ENCODE assay signal across 16 mouse cellular contexts in the genomic region with DNA sequence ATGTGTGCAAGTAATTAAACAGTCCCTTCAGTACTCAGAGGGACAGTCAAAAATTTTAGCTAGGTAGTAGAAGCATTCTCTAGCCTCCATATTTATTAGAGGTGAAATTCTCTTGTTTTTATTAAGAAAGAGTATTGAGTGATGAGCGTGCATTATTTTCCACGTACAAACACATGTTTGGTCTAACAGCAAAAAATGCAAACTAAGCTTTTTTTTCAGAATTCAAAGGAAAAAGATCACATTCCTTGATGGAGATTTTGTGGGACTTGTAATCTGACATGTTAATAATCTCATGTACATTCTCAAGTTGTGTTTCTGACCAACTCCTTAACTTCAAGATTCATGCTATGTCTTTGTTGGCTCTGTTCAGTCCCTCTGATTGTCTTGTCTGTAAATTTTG.
"Had no signal": no experiment of that assay in that cellular context is flagged by ENCODE, and none has a peak within 500 bp of the region (broad histone marks: within the 10 kb centered on the region; RNA-seq: fewer than 3 reads in every experiment).

No protein-coding gene starts in this region.

- H3K4me2 ChIP-seq: neural tube, embryonic 13.5 days; neural tube, embryonic 15.5 days; stomach, embryonic 15.5 days had no signal

- H3K27me3 ChIP-seq: neural tube, embryonic 13.5 days; neural tube, embryonic 15.5 days; stomach, embryonic 15.5 days had no signal

- H3K9me3 ChIP-seq: neural tube, embryonic 13.5 days; neural tube, embryonic 15.5 days; stomach, embryonic 15.5 days had no signal

- H3K27ac ChIP-seq: neural tube, embryonic 13.5 days; neural tube, embryonic 15.5 days; stomach, embryonic 15.5 days; stomach, postnatal 0 days had no signal

- DNase-seq: retina, postnatal 1 day; right cerebral cortex, adult 18-20 months; right cerebral cortex, postnatal 14 days; right cerebral cortex, postnatal 25 days; right cerebral cortex, postnatal 4 days; spleen, adult 18-20 months; thymus, adult 18-20 months; thymus, adult 2 months; thymus, postnatal 14 days; thymus, postnatal 25 days; thymus, postnatal 36 days; thymus, postnatal 4 days had no signal

- H3K4me3 ChIP-seq: neural tube, embryonic 13.5 days; neural tube, embryonic 15.5 days; stomach, embryonic 15.5 days had no signal

- H3K4me1 ChIP-seq: neural tube, embryonic 13.5 days; neural tube, embryonic 15.5 days; stomach, embryonic 15.5 days had no signal

- H3K9ac ChIP-seq: neural tube, embryonic 13.5 days; neural tube, embryonic 15.5 days; stomach, embryonic 15.5 days had no signal

- H3K36me3 ChIP-seq: neural tube, embryonic 13.5 days; neural tube, embryonic 15.5 days; stomach, embryonic 15.5 days had no signal
